Mouse (Mus musculus) stomach, embryonic 15.5 days (tissue): ENCODE data around the gene Erich3. TPM values are rescaled to one million over a fixed set of nuclear protein-coding genes. Genes with fewer than 3 reads are reported as not detected.

ENCODE experiments used
- ATAC-seq: fragments of 200-750 bp; cut with Nextera tagmentation; 2 replicates; pipeline ENCODE4 v1.8.0; 2017; ENCODE audit warnings: low read depth, moderate number of reproducible peaks, moderate TSS enrichment; ENCODE audit not compliant: insufficient read depth, low FRiP score
- H3K27ac ChIP-seq: fragments of 300-500 bp; sonication (generic); 2 replicates; pipeline ENCODE4 v1.5.1; 2015; ENCODE audit warnings: mild to moderate bottlenecking, inconsistent platforms
- H3K27me3 ChIP-seq: fragments of 300-500 bp; sonication (generic); replicated peaks from 2 replicates; pipeline ENCODE4 v1.6.1; 2015; ENCODE audit warnings: inconsistent platforms
- H3K36me3 ChIP-seq: fragments of 300-500 bp; sonication (generic); 2 replicates; pipeline ENCODE4 v1.6.1; 2015; ENCODE audit warnings: inconsistent platforms
- H3K4me1 ChIP-seq: fragments of 300-500 bp; sonication (generic); 2 replicates; pipeline ENCODE4 v1.6.1; 2015; ENCODE audit warnings: inconsistent platforms
- H3K4me2 ChIP-seq: fragments of 300-500 bp; sonication (generic); 2 replicates; pipeline ENCODE4 v1.6.1; 2015; ENCODE audit warnings: mild to moderate bottlenecking, inconsistent platforms
- H3K4me3 ChIP-seq: fragments of 300-500 bp; sonication (generic); replicated peaks from 2 replicates; pipeline ENCODE4 v1.5.1; 2015; ENCODE audit warnings: inconsistent platforms
- H3K9ac ChIP-seq: fragments of 300-500 bp; sonication (generic); 2 replicates; pipeline ENCODE4 v1.6.1; 2015; ENCODE audit warnings: inconsistent platforms
- H3K9me3 ChIP-seq: fragments of 300-500 bp; sonication (generic); 2 replicates; pipeline ENCODE4 v1.6.1; 2016; ENCODE audit warnings: inconsistent platforms
- WGBS: fragments of 180-500 bp; shearing (Covaris S2); methylation state at CpG from one replicate; pipeline ENCODE4 v1.1.7; 2015; 5-methylcytosine and 5-hydroxymethylcytosine counted together
- polyA plus RNA-seq: library from polyadenylated mRNA; unstranded; fragments of >200 nt; fragmentation: Nextera tagmentation; extraction: Ambion mirVana; gene quantifications from 2 replicates; pipeline ENCODE4 v1.2.1, GENCODE M21; 2015

The Erich3 gene
- polyA plus RNA-seq, 1 experiment from 2014 or later, result 0.10 TPM

DNA sequence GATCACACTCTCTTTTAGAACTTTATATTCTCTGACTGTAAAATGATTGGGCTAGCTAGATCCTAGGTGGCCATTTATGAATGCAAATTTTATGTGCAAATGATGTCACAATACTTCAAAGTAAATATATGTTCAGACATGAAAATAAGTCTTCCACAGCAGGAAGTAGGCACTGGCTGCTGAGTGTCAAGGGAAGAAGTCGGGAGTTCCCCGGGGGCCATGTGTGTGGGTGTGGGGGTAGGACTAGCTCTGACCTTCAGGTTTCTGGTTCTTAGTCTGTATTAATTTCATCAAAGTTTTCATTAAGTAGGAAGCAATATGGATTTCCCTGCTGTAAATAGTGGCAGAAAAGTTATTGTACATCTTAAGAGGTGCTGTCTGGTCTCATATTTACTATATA lies 20.0 kb downstream of the Erich3 start:
- H3K4me3 ChIP-seq, result no peak overlapping the region
- no peak for ATAC-seq
- H3K4me1 ChIP-seq, result no peaks in the 10 kb centered on the region
- H3K36me3 ChIP-seq, result no peaks in the 10 kb centered on the region
- H3K9me3 ChIP-seq, result no peaks in the 10 kb centered on the region
- no peak overlapping the region for H3K9ac ChIP-seq
- no peaks in the 10 kb centered on the region for H3K27me3 ChIP-seq
- no peak overlapping the region for H3K27ac ChIP-seq
- 79% methylated on average over 2 of the region's 2 CpGs for WGBS
- no peak overlapping the region for H3K4me2 ChIP-seq

DNA sequence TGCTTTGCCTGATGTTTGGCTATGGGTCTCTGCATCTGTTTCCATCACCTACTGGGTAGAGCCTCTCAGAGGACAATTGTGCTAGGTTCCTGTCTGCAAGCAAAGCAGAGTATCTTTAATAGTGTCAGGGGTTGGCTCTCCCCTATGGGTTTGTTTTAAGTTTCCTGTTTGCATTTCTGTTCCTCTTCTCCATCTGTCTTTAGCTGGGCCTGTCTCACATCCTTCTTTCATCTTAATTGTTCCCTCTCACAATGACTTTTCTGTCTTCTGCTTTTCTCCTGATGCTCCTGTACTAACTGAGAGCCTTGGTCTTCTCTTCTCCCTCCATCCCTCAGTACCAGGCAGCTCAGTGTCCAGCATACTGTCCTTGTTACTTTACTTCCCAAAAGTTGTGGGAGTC lies 26.6 kb downstream of the Erich3 start:
- Histone ChIP-seq H3K27ac (no peak overlapping the region), H3K9ac (no peak overlapping the region), H3K4me3 (no peak overlapping the region), H3K4me2 (no peak overlapping the region), H3K9me3 (no peaks in the 10 kb centered on the region), H3K27me3 (no peaks in the 10 kb centered on the region), H3K36me3 (no peaks in the 10 kb centered on the region), H3K4me1 (0 out of 2 replicates have a peak, but pooled peaks cover 5% of the 10 kb centered on the region)
- no peak for ATAC-seq

DNA sequence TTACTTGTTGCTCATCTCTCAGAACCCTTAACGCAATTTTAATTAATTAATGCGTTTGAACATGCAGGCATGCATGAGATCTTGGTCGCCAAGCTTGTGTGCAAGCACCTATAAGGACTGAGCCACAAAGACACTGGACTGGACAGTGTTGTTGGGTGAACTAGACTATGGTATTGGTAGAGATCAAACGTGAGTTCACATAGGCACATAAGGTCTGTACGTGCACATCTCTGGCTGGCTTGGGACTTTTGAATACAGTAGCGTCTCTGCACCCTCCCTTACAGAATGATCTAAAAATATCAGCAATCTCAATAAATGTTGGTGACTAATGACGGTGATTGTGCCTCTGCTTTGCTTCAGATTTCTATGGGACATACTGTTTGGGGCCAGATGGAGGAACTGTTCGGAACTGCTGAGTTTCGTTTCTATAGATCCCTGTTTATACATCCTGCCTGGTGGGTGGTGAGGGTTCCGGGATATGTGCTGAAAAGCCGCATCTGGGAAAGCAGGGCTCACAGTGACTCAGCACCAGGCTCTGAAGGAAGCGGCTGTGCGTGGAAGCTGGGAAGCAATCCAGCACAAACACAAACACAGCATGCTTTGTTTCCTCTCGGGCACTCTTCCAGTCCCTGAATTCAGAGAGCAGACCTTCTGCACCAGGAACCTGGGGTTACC lies 28.4 kb downstream of the Erich3 start:
- H3K9ac ChIP-seq, result no peak overlapping the region
- peak; percentile 85 for ATAC-seq
- no peaks in the 10 kb centered on the region for H3K9me3 ChIP-seq
- no peaks in the 10 kb centered on the region for H3K27me3 ChIP-seq
- H3K4me1 ChIP-seq, result 0 out of 2 replicates have a peak, but pooled peaks cover 5% of the 10 kb centered on the region
- H3K4me3 ChIP-seq, result no peak overlapping the region
- H3K4me2 ChIP-seq, result peak overlapping the region; percentile 28
- H3K36me3 ChIP-seq, result no peaks in the 10 kb centered on the region
- peak overlapping the region; percentile 40; the same call in 1 of the 2 replicates for H3K27ac ChIP-seq
- WGBS, result 35% methylated on average over 14 of the region's 14 CpGs

DNA sequence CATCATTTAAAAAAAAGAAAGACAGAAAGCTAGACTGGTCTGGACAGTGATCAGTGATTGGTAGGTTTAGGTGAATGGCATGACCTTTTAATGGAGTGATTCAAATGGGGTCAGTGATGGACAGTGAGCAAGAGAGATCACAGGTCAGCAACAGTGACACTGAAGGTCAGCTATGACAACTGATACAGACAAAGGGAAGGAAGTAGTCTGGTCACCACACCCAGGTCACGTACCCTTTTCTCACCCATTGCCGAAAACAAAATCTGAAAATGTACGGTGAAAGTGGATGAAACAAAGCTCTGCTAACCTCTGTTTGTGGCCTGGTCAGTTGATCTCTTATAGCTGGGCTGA lies 28.9 kb downstream of the Erich3 start:
- no peaks in the 10 kb centered on the region for H3K36me3 ChIP-seq
- H3K4me3 ChIP-seq, result no peak overlapping the region
- H3K4me2 ChIP-seq, result 0 out of 2 replicates have a peak overlapping the region, but pooled peaks have one; percentile 28
- H3K4me1 ChIP-seq, result 0 out of 2 replicates have a peak, but pooled peaks cover 5% of the 10 kb centered on the region
- 66% methylated on average over 3 of the region's 3 CpGs for WGBS
- H3K9me3 ChIP-seq, result no peaks in the 10 kb centered on the region
- no peaks in the 10 kb centered on the region for H3K27me3 ChIP-seq
- no peak overlapping the region for H3K9ac ChIP-seq
- no peak overlapping the region for H3K27ac ChIP-seq
- no peak; the same call in 1 of the 2 replicates for ATAC-seq

DNA sequence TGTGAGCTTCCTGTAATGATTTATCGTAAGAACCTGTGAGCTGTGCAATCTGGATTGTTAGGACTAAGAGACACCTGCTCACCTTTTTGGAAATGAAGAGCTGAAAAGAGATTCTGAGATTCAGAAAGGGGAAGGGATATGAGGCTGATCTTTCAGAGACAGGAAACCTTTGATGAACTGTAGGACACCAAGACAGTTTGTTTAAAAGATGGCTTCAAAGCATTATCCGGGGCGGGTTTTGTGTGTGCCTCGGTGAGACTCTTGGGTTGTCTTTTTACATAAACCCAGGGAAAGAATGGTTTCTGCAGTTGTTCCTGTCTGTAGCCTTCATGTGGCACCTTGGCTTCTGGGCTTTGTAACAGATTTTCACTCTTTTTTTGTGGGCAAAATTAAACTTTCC lies 30.2 kb downstream of the Erich3 start:
- 0 out of 2 replicates have a peak, but pooled peaks cover 5% of the 10 kb centered on the region for H3K4me1 ChIP-seq
- no peaks in the 10 kb centered on the region for H3K27me3 ChIP-seq
- no peaks in the 10 kb centered on the region for H3K36me3 ChIP-seq
- no peaks in the 10 kb centered on the region for H3K9me3 ChIP-seq
- no peak for ATAC-seq
- H3K27ac ChIP-seq, result no peak overlapping the region
- H3K4me3 ChIP-seq, result no peak overlapping the region
- WGBS, result 73% methylated on average over 4 of the region's 4 CpGs
- no peak overlapping the region for H3K4me2 ChIP-seq
- H3K9ac ChIP-seq, result no peak overlapping the region

DNA sequence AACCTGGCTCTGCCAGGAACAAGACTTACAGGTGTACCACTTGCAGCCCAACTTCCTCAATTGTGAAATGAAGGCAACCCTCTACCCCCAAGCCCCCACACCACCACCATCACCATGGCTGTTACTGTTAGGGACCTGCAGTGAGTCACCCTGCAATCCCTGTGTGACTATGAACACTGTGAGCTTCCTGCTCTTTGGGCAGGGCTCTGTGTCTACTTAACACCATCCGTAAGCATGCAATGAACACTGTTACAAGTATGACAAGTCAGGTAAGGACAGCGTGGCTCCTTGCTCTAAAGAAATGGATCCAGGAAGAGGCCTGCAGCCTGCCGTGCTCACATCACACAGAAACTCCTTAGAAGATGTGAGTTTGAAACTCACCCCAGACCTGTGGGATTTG lies 33.0 kb downstream of the Erich3 start:
- Histone ChIP-seq H3K4me2 (no peak overlapping the region), H3K4me1 (0 out of 2 replicates have a peak, but pooled peaks cover 4% of the 10 kb centered on the region), H3K4me3 (no peak overlapping the region), H3K36me3 (no peaks in the 10 kb centered on the region), H3K9me3 (no peaks in the 10 kb centered on the region), H3K27me3 (no peaks in the 10 kb centered on the region), H3K9ac (no peak overlapping the region), H3K27ac (no peak overlapping the region)
- WGBS, result 88% methylated on average over 3 of the region's 3 CpGs
- ATAC-seq, result no peak

DNA sequence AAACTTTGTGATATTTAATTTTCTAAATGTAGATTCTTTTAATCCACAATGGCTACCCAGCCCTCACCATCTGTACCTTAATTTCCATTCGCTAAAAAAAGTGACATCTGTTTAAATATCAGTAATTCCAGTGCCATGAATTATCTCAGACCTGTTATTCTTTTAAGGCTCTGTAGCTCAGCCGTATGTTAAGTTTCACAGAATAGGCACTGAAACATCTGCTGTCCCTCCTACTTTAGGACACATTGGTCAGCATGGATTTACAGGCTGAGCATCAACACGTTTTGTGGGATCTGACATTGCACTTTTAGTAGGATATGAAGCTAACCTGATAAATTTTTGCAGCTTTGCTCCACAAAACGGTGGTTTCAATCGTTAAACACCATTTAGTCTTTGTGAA lies 35.2 kb downstream of the Erich3 start:
- Histone ChIP-seq H3K4me2 (no peak overlapping the region), H3K27ac (no peak overlapping the region), H3K36me3 (no peaks in the 10 kb centered on the region), H3K9me3 (no peaks in the 10 kb centered on the region), H3K27me3 (no peaks in the 10 kb centered on the region), H3K9ac (no peak overlapping the region), H3K4me1 (no peaks in the 10 kb centered on the region), H3K4me3 (no peak overlapping the region)
- 37% methylated on average over 5 of the region's 5 CpGs for WGBS
- ATAC-seq, result no peak

DNA sequence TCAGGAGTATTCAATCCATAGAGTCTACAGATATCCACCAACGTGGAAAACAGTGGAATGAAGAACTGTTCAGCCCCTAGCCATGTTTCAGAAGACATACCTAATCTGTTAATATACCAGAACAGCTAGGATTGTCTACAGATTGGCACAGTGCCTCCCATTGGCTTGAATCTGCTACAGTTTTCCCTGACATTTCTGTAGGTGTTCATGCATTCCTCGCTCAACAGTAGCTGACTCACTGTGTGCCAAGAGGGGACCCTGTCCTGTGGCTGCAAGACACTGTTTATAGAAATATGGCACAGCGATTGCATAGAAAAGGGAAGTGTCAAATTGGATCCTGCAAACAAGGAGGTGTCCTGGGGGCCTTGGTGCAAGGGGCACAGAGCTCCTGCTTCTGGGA lies 36.6 kb downstream of the Erich3 start:
- Histone ChIP-seq H3K27ac (no peak overlapping the region), H3K4me1 (no peaks in the 10 kb centered on the region), H3K4me3 (no peak overlapping the region), H3K36me3 (no peaks in the 10 kb centered on the region), H3K9ac (no peak overlapping the region), H3K9me3 (no peaks in the 10 kb centered on the region), H3K4me2 (no peak overlapping the region), H3K27me3 (no peaks in the 10 kb centered on the region)
- no peak for ATAC-seq
- 70% methylated on average over 3 of the region's 3 CpGs for WGBS

DNA sequence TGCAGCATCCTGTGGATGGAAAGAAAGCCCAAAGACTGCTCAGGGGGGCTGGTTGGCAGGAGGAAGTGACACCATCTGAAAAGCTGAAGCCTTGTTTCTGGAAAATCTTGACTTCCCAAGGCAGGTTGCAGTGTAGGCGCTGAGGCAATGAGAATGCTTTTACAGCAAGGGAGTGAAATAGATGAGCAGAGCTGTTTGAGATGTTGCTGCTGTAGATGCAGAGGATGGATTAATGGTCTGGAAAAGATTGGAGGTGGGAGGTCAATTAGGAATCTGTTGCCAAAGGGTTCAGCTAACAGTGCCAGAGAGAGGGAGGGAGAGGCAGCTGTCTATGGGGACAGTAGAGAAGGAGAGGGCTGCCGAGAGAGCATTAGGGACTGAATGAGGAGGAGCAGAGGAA lies 37.1 kb downstream of the Erich3 start:
- ATAC-seq, result no peak
- no peaks in the 10 kb centered on the region for H3K27me3 ChIP-seq
- WGBS, result 48% methylated on average over 2 of the region's 2 CpGs
- no peak overlapping the region for H3K4me3 ChIP-seq
- H3K9me3 ChIP-seq, result no peaks in the 10 kb centered on the region
- H3K4me1 ChIP-seq, result no peaks in the 10 kb centered on the region
- H3K4me2 ChIP-seq, result no peak overlapping the region
- no peaks in the 10 kb centered on the region for H3K36me3 ChIP-seq
- no peak overlapping the region for H3K27ac ChIP-seq
- no peak overlapping the region for H3K9ac ChIP-seq

DNA sequence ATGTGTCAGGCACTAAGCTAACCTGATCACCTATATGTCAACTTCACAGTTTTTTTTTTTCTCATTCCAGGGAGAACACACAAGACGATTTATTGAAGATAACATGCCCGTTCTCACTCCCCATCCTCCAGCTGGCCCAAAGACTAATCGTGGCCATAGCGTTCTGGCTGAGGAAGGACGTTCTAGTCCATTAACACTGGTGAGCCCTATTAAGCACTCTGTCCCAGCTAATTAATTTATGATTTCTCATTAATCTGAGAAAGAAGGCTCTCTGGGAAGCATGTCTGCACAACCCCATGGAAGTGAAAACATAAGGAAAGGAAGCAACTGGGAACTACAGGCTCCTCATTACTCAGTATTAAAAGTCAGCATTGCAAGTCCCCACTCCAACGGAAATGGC lies 41.1 kb downstream of the Erich3 start:
- no peak overlapping the region for H3K9ac ChIP-seq
- ATAC-seq, result no peak
- no peaks in the 10 kb centered on the region for H3K36me3 ChIP-seq
- H3K4me2 ChIP-seq, result no peak overlapping the region
- WGBS, result 74% methylated on average over 6 of the region's 6 CpGs
- H3K4me3 ChIP-seq, result no peak overlapping the region
- H3K4me1 ChIP-seq, result no peaks in the 10 kb centered on the region
- no peak overlapping the region for H3K27ac ChIP-seq
- H3K9me3 ChIP-seq, result no peaks in the 10 kb centered on the region
- no peaks in the 10 kb centered on the region for H3K27me3 ChIP-seq

DNA sequence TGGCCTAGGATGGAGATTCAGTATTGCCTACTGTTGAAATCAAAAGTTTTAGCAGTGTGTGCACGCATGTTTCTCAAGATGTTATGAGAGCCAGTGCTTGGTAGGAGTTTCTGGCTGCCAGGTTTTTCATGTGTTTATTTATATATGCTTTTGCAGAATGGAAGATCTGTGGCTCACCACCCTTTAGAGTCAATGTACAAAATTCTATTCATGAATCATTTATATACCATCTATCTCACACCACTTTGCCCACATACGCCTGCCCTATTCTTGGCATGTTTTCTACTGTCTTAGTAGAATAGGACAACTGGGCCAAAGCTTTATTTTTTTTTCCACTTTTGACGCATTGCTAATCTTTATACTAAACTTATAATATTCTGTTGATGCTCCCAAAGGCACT lies 44.5 kb downstream of the Erich3 start:
- Histone ChIP-seq H3K27ac (no peak overlapping the region), H3K4me1 (no peaks in the 10 kb centered on the region), H3K27me3 (no peaks in the 10 kb centered on the region), H3K36me3 (no peaks in the 10 kb centered on the region), H3K9ac (no peak overlapping the region), H3K4me2 (no peak overlapping the region), H3K9me3 (no peaks in the 10 kb centered on the region), H3K4me3 (no peak overlapping the region)
- ATAC-seq, result no peak
- 85% methylated on average over 3 of the region's 3 CpGs for WGBS

DNA sequence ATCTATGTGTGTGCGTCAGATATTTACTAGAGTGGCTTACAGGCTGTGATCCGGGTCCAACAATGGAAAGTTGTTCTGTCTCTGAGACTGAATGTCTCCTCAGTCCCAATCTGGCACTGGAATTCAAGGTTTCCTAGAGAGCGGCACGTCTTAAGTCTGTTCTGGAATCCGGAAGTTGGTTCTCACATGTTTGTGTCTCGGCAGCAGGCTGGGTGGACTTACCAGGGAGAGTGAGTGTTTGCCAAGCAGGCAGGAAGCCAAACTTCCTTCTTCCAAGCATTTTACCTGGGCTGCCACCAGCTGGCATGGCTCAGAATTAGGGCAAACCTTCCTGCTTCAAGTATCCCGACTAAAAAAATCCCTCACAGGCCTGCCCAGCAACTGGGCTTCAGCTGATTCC lies 59.5 kb downstream of the Erich3 start:
- no peaks in the 10 kb centered on the region for H3K9me3 ChIP-seq
- WGBS, result 44% methylated on average over 7 of the region's 7 CpGs
- no peaks in the 10 kb centered on the region for H3K27me3 ChIP-seq
- no peak overlapping the region for H3K4me2 ChIP-seq
- no peaks in the 10 kb centered on the region for H3K36me3 ChIP-seq
- 0 out of 2 replicates have a peak, but pooled peaks have one; percentile 18 for ATAC-seq
- H3K4me3 ChIP-seq, result no peak overlapping the region
- H3K9ac ChIP-seq, result no peak overlapping the region
- no peak overlapping the region for H3K27ac ChIP-seq
- H3K4me1 ChIP-seq, result no peaks in the 10 kb centered on the region

DNA sequence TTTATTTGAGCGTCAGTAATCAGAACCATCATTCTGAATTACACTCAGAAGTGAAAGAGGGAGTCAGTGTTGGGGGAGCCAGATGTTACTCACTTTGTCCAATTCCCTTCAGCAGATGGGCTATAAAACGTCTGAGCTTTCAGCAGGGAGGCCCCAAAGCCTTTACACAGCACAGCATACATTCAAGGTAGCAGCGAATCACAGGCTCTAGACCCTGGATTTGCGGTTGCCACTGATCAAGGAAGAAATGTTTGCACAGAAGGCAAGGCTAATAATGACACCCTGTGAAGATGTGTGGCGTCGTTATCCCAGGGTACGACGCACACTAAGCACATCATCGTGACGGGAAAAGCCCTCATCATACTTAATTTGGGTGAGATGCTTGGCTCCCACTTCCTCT lies 67.8 kb downstream of the Erich3 start:
- H3K4me3 ChIP-seq, result no peak overlapping the region
- no peak overlapping the region for H3K4me2 ChIP-seq
- no peak overlapping the region for H3K9ac ChIP-seq
- H3K4me1 ChIP-seq, result no peaks in the 10 kb centered on the region
- no peaks in the 10 kb centered on the region for H3K9me3 ChIP-seq
- H3K36me3 ChIP-seq, result no peaks in the 10 kb centered on the region
- no peaks in the 10 kb centered on the region for H3K27me3 ChIP-seq
- H3K27ac ChIP-seq, result no peak overlapping the region
- 82% methylated on average over 10 of the region's 10 CpGs for WGBS
- ATAC-seq, result no peak
